Mouse (Mus musculus): Measurements from ENCODE around the gene Krtap4-2.
"Not testable (repeated sequence)": the region's sequence is repeated elsewhere in the genome, so short reads cannot be mapped to it uniquely, and the experiment has no call there.

- not testable (repeated sequence) for TF ChIP-seq CTCF (IDR thresholded peaks at IDR 0.05; ENCODE audit: control insufficient read depth, insufficient read depth, low read length); POLR2A (IDR thresholded peaks at IDR 0.05; ENCODE audit: borderline replicate concordance, control insufficient read depth, low read depth, low read length)
These were observed 23.7 kb upstream of the Krtap4-2 start, which contains the start of gene Gm11563 for GRCm38 (mm10) chr11:99658467-99659010.
